Mouse (Mus musculus) forebrain, postnatal 0 days (tissue): ENCODE results near the gene Tpst1. TPM values are rescaled to one million over a fixed set of nuclear protein-coding genes. Genes with fewer than 3 reads are reported as not detected.

ENCODE experiments used
- ATAC-seq: fragments of 200-750 bp; cut with Nextera tagmentation; 2 replicates; pipeline ENCODE4 v1.8.0; 2017; ENCODE audit warnings: mild to moderate bottlenecking, moderate library complexity
- DNase-seq: peaks from one replicate; pipeline ENCODE4 v3.0.0-alpha.2; 2015
- H3K27ac ChIP-seq: fragments of 300-500 bp; sonication (generic); 2 replicates; pipeline ENCODE4 v1.5.1; 2014; ENCODE audit warnings: low read depth, mild to moderate bottlenecking, antibody characterized with exemption, low read length, moderate library complexity, mixed read lengths
- H3K27me3 ChIP-seq: fragments of 300-500 bp; sonication (generic); 2 replicates; pipeline ENCODE4 v1.6.1; 2014; ENCODE audit warnings: mild to moderate bottlenecking, low read length, mixed read lengths; ENCODE audit not compliant: insufficient read depth
- H3K36me3 ChIP-seq: fragments of 300-500 bp; sonication (generic); 2 replicates; pipeline ENCODE4 v1.6.1; 2014; ENCODE audit warnings: mild to moderate bottlenecking, moderate library complexity; ENCODE audit not compliant: insufficient read depth
- H3K4me1 ChIP-seq: fragments of 300-500 bp; sonication (generic); 2 replicates; pipeline ENCODE4 v1.6.1; 2014; ENCODE audit warnings: antibody characterized with exemption; ENCODE audit not compliant: insufficient read depth
- H3K4me2 ChIP-seq: fragments of 300-500 bp; sonication (generic); 2 replicates; pipeline ENCODE4 v1.6.1; 2014; ENCODE audit warnings: low read depth, mild to moderate bottlenecking, moderate library complexity
- H3K4me3 ChIP-seq: fragments of 300-500 bp; sonication (generic); 2 replicates; pipeline ENCODE4 v1.5.1; 2014; ENCODE audit warnings: low read depth, low read length, mixed read lengths
- H3K9ac ChIP-seq: fragments of 300-500 bp; sonication (generic); 2 replicates; pipeline ENCODE4 v1.6.1; 2014; ENCODE audit warnings: mild to moderate bottlenecking
- H3K9me3 ChIP-seq: fragments of 300-500 bp; sonication (generic); 2 replicates; pipeline ENCODE4 v1.6.1; 2016; ENCODE audit warnings: low read length
- CTCF ChIP-seq: sonication (generic); IDR thresholded peaks from 2 replicates; pipeline ENCODE4 v1.5.1; 2016; ENCODE audit warnings: antibody characterized with exemption, control low read depth, low read depth
- WGBS: fragments of 180-500 bp; shearing (Covaris S2); extraction: QIAGEN DNeasy Blood & Tissue Kit; methylation state at CpG from one replicate; pipeline ENCODE4 v1.1.7; 2014; 5-methylcytosine and 5-hydroxymethylcytosine counted together
- polyA plus RNA-seq: library from polyadenylated mRNA; unstranded; fragments of >200 nt; fragmentation: Nextera tagmentation; extraction: Ambion mirVana; gene quantifications from 2 replicates; pipeline ENCODE4 v1.2.1, GENCODE M21; 2015
- total RNA-seq: library from RNA; depleted of rRNA; stranded (reverse); fragments of >200 nt; gene quantifications from 2 replicates; pipeline ENCODE4 v1.2.3, GENCODE M21; 2014

The Tpst1 gene
- total and polyA plus RNA-seq, 2 experiments from 2014 or later, result 55.3 to 55.4 TPM

DNA sequence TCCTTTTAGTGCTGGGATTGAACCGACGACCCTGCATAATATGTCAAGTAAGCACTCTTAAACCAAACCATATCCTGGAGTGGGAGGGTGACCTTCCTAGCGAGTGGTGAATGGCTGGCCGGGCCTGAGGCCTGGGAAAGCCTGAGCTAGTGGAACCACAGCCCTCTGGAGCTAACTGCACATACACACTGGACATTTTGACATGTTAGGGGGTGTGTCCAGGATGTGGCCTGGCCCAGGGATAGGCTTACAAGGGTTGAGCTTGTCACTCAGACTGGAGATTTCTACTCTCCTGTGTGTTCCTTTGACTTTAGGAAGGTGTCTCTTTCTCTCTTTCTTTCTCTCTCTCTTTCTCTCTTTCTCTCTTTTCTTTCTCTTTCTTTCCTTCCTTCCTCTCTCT, 85.4 kb downstream of the Tpst1 start:
- Histone ChIP-seq H3K4me2 (no peak overlapping the region), H3K27ac (no peak overlapping the region), H3K27me3 (no peaks in the 10 kb centered on the region), H3K4me3 (no peak overlapping the region), H3K9me3 (no peaks in the 10 kb centered on the region), H3K4me1 (no peaks in the 10 kb centered on the region), H3K9ac (no peak overlapping the region), H3K36me3 (peaks cover 14% of the 10 kb centered on the region)
- DNase-seq (no peak), ATAC-seq (no peak)
- no peak for TF ChIP-seq CTCF
- WGBS, result 82% methylated on average over 4 of the region's 4 CpGs

- Histone ChIP-seq H3K9ac (no peak overlapping the region), H3K4me3 (no peak overlapping the region), H3K27me3 (0 out of 2 replicates have a peak, but pooled peaks cover 3% of the 10 kb centered on the region), H3K27ac (no peak overlapping the region), H3K4me1 (no peaks in the 10 kb centered on the region), H3K36me3 (0 out of 2 replicates have a peak, but pooled peaks cover 9% of the 10 kb centered on the region), H3K4me2 (no peak overlapping the region), H3K9me3 (no peaks in the 10 kb centered on the region)
- no peak for ATAC-seq
- TF ChIP-seq CTCF, result no peak
- 63% methylated on average over 7 of the region's 7 CpGs for WGBS
- DNase-seq, result no peak
Observed at GRCm38 (mm10) chr5:130159761-130160201, 86.7 kb downstream of the Tpst1 start.

- Histone ChIP-seq H3K27me3 (0 out of 2 replicates have a peak, but pooled peaks cover 4% of the 10 kb centered on the region), H3K27ac (no peak overlapping the region), H3K9ac (no peak overlapping the region), H3K4me1 (no peaks in the 10 kb centered on the region), H3K9me3 (no peaks in the 10 kb centered on the region), H3K4me3 (no peak overlapping the region), H3K4me2 (no peak overlapping the region), H3K36me3 (no peaks in the 10 kb centered on the region)
- no peak for ATAC-seq
- peak; percentile 76 for TF ChIP-seq CTCF
- WGBS, result 4% methylated on average over 7 of the region's 7 CpGs
- peak; percentile 58 for DNase-seq
Observed at GRCm38 (mm10) chr5:130163670-130164069, 90.5 kb downstream of the Tpst1 start.

DNA sequence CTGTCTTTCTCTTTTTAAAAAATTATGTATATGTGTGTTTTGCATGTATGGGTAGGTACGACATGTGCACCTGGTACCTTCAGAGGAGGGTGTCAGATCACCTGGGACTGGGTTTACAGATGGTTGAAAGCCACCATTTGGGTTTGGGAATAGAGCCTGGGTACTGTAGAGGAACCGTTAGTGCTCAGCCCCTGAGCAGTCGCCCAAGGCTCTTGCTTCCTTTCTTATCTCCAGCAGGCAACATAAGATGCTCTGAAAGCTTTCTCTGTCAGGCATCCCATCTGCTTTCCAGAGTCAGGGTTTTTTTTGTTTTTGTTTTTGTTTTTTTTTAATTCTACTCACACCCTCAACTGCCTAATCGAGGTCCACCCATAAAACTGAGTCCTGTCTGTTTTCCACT, 92.1 kb downstream of the Tpst1 start:
- no peak for ATAC-seq
- Histone ChIP-seq H3K4me1 (no peaks in the 10 kb centered on the region), H3K36me3 (no peaks in the 10 kb centered on the region), H3K9me3 (no peaks in the 10 kb centered on the region), H3K4me2 (no peak overlapping the region), H3K4me3 (no peak overlapping the region), H3K27me3 (0 out of 2 replicates have a peak, but pooled peaks cover 4% of the 10 kb centered on the region), H3K9ac (no peak overlapping the region), H3K27ac (no peak overlapping the region)
- WGBS, result 70% methylated on average over 4 of the region's 4 CpGs
- TF ChIP-seq CTCF, result no peak
- no peak for DNase-seq

- Histone ChIP-seq H3K4me2 (no peak overlapping the region), H3K36me3 (no peaks in the 10 kb centered on the region), H3K27me3 (0 out of 2 replicates have a peak, but pooled peaks cover 4% of the 10 kb centered on the region), H3K9ac (no peak overlapping the region), H3K4me3 (no peak overlapping the region), H3K27ac (no peak overlapping the region), H3K4me1 (peaks cover 14% of the 10 kb centered on the region), H3K9me3 (no peaks in the 10 kb centered on the region)
- WGBS, result 73% methylated on average over 6 of the region's 6 CpGs
- TF ChIP-seq CTCF, result no peak
- ATAC-seq, result no peak
- DNase-seq, result no peak
Observed at GRCm38 (mm10) chr5:130169109-130169508, 96.0 kb downstream of the Tpst1 start.

DNA sequence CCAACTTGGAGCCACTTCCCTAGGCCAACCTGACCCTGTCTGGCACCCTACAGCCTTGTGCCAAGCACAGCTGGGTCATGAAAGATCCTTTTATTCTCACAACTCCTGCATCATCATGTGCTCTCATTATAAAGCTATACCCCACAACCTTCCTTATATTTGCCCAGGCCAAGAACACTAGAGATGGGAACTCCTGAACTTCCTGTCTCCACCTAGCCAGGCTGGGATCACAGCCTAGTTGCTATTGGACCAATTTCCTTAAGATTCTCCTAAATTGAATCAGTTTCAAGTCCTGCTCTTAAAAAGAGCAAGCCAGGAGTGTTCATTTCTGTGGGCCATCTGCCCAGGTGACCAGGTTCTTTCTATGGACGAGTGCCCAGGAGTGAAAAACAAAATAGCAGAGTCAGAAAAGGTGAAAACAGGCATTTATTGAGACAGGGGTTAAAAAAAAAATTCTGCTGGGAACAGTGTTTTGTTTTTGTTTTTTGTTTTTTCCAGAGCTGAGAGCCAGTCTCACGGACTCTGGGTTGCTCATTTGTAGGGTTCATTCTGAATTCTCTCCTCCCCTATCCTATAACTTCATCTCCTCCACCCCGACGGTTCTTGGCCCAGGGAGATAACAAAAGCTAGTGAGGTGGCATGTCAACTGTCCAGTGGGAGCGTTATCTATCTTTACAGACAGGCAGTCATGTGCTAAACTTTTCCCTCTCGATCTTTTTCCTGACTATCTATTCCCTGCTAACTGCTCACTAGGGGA, 97.7 kb downstream of the Tpst1 start:
- peak overlapping the region; percentile 87 for H3K9ac ChIP-seq
- 12% methylated on average over 6 of the region's 6 CpGs for WGBS
- H3K27me3 ChIP-seq, result no peaks in the 10 kb centered on the region
- H3K9me3 ChIP-seq, result no peaks in the 10 kb centered on the region
- no peak for DNase-seq
- peak overlapping the region; percentile 89 for H3K4me3 ChIP-seq
- ATAC-seq, result 0 out of 2 replicates have a peak, but pooled peaks have one; percentile 1
- no peak for TF ChIP-seq CTCF
- peak overlapping the region; percentile 89 for H3K27ac ChIP-seq
- peaks cover 14% of the 10 kb centered on the region for H3K4me1 ChIP-seq
- H3K4me2 ChIP-seq, result peak overlapping the region; percentile 83
- no peaks in the 10 kb centered on the region for H3K36me3 ChIP-seq

DNA sequence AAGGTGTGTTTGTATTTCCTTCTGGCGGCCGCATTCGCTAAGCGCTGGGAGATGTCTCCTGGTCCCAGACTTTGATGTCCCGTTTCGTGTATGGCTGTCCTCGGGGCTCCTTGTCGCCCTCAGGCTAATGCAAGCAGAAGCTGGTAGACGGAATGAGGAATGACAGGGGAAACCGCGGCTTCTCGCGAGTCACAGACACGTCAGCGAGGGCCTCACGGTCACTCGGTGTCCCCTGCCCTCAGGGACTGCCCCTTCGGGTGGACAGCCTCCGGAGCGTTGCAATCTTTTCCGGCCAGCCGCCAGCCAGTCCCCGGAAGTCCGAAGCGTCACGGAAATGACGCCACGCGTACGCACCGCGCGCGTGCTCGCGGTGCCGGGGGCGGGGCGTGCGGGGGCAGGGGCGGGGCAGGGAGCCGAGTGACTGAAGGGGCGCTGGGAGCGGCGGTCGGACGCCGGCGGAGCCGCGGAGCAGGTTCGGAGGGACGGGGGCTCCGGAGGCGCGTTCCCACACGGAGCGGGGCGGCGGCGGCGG, 98.4 kb downstream of the Tpst1 start, which contains the start of gene Rabgef1:
Gene Rabgef1 (plus strand): TSS at position 376 of the 532 bp plus-strand sequence.
- H3K4me2 ChIP-seq, result peak within 1 kb of the TSS; percentile 83
- peak within 1 kb of the TSS; percentile 89 for H3K4me3 ChIP-seq
- ATAC-seq (peak; percentile 98), DNase-seq (peak; percentile 94)
- peak within 1 kb of the TSS; percentile 87 for H3K9ac ChIP-seq
- H3K27ac ChIP-seq, result peak within 1 kb of the TSS; percentile 89
- TF ChIP-seq CTCF, result no peak
- H3K4me1 ChIP-seq, result peaks cover 14% of the 10 kb centered on the region
- no peaks in the 10 kb centered on the region for H3K9me3 ChIP-seq
- 7% methylated on average over 52 of the region's 62 CpGs for WGBS
- no peaks in the 10 kb centered on the region for H3K36me3 ChIP-seq
- H3K27me3 ChIP-seq, result no peaks in the 10 kb centered on the region
